In the genomic region with DNA sequence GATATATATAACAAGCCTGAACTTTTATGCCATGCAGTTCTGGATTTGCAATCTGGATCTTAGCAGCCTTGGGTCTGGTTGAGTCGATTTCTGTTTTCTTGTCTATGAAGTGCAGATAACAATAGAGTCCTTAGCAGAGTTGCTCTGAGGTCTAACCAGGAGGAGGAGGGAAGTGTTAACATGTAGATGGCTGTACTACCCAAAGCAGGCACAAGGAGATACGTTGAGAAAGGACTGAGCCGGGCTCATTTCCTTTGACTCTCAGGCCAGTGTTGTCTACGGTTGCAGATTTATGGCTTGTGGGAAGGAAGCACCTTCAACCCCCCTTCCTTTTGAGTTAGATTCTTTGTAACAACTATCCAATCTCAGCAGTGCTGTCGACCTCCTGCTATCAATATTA, we compare ENCODE assay signal across 7 mouse cellular contexts. TPM values are rescaled to one million over a fixed set of nuclear protein-coding genes. Genes with fewer than 3 reads are reported as not detected.
DNase-seq lines count a peak whose midpoint lies in the region; ATAC-seq lines count a peak whose summit lies in the region.

No protein-coding gene starts in this region.

- peak; percentile 78 for DNase-seq in 3T3-L1 (ENCODE audit: low read depth, low spot score)
- peak; percentile 24 to 41 for DNase-seq in B cell, adult 2 months
- no peak for DNase-seq in limb, embryonic 11.5 days (ENCODE audit: low spot score)
- no peak for DNase-seq in embryo, embryonic 11 days

- H3K4me2 ChIP-seq in embryonic facial prominence, embryonic 15.5 days (replicated peaks), result peak overlapping the region; percentile 76
- H3K4me2 ChIP-seq in limb, embryonic 11.5 days (ENCODE audit: low read depth, severe bottlenecking), result peak overlapping the region; percentile 74; the same call in 1 of the 2 replicates
- H3K4me2 ChIP-seq in neural tube, embryonic 13.5 days, result peak overlapping the region; percentile 87

- ATAC-seq in embryonic facial prominence, embryonic 15.5 days (ENCODE audit: insufficient number of reproducible peaks, low FRiP score, low TSS enrichment, low read depth), result no peak
- ATAC-seq in limb, embryonic 11.5 days (ENCODE audit: insufficient number of reproducible peaks, low FRiP score, low TSS enrichment, low read depth), result no peak
- ATAC-seq in neural tube, embryonic 13.5 days (ENCODE audit: low read depth), result no peak
- ATAC-seq in monocyte, adult 5-6 weeks (replicated peaks; ENCODE audit: insufficient number of reproducible peaks, low FRiP score, low TSS enrichment, poor library complexity, severe bottlenecking), result no peak

- H3K9ac ChIP-seq in embryonic facial prominence, embryonic 15.5 days, result no peak overlapping the region
- H3K9ac ChIP-seq in limb, embryonic 11.5 days (ENCODE audit: low read length), result no peak overlapping the region
- peak overlapping the region; percentile 99; the same call in 1 of the 2 replicates for H3K9ac ChIP-seq in neural tube, embryonic 13.5 days

- H3K4me3 ChIP-seq in embryonic facial prominence, embryonic 15.5 days (replicated peaks), result peak overlapping the region; percentile 100
- no peak overlapping the region for H3K4me3 ChIP-seq in limb, embryonic 11.5 days (ENCODE audit: low read depth, low read length)
- H3K4me3 ChIP-seq in neural tube, embryonic 13.5 days, result peak overlapping the region; percentile 99

- 64% methylated on average over 5 of the region's 5 CpGs for WGBS in embryonic facial prominence, embryonic 15.5 days
- WGBS in limb, embryonic 11.5 days, result 56% methylated on average over 5 of the region's 5 CpGs
- 32% methylated on average over 5 of the region's 5 CpGs for WGBS in neural tube, embryonic 13.5 days

- no peaks in the 10 kb centered on the region for H3K36me3 ChIP-seq in embryonic facial prominence, embryonic 15.5 days
- no peaks in the 10 kb centered on the region for H3K36me3 ChIP-seq in limb, embryonic 11.5 days (ENCODE audit: control insufficient read depth, insufficient read depth, low read length)
- H3K36me3 ChIP-seq in neural tube, embryonic 13.5 days, result no peaks in the 10 kb centered on the region

- peaks cover 27% of the 10 kb centered on the region for H3K4me1 ChIP-seq in embryonic facial prominence, embryonic 15.5 days
- peaks cover 7% of the 10 kb centered on the region for H3K4me1 ChIP-seq in limb, embryonic 11.5 days (ENCODE audit: control insufficient read depth, insufficient read depth, low read length)
- peaks cover 21% of the 10 kb centered on the region for H3K4me1 ChIP-seq in neural tube, embryonic 13.5 days (replicated peaks)

- no peaks in the 10 kb centered on the region for H3K27me3 ChIP-seq in embryonic facial prominence, embryonic 15.5 days
- no peaks in the 10 kb centered on the region for H3K27me3 ChIP-seq in limb, embryonic 11.5 days (ENCODE audit: control insufficient read depth, insufficient read depth, low read length)
- no peaks in the 10 kb centered on the region for H3K27me3 ChIP-seq in neural tube, embryonic 13.5 days

- H3K27ac ChIP-seq in embryonic facial prominence, embryonic 15.5 days (replicated peaks), result no peak overlapping the region
- H3K27ac ChIP-seq in limb, embryonic 11.5 days (replicated peaks; ENCODE audit: low read depth, low read length), result no peak overlapping the region
- H3K27ac ChIP-seq in neural tube, embryonic 13.5 days (replicated peaks), result no peak overlapping the region

- no peaks in the 10 kb centered on the region for H3K9me3 ChIP-seq in embryonic facial prominence, embryonic 15.5 days (replicated peaks)
- no peaks in the 10 kb centered on the region for H3K9me3 ChIP-seq in limb, embryonic 11.5 days (ENCODE audit: control insufficient read depth, low read length)
- no peaks in the 10 kb centered on the region for H3K9me3 ChIP-seq in neural tube, embryonic 13.5 days

RNA-seq across cellular contexts. Expression of a gene that starts 1.9 kb away (rescaled TPM):
- polyA plus RNA-seq in embryonic facial prominence, embryonic 15.5 days (2015; fragmentation: Nextera tagmentation; extraction: Ambion mirVana), result 76.4 and 83.7 TPM in 2 replicates
- polyA plus RNA-seq in limb, embryonic 11.5 days (2014; fragmentation: Nextera tagmentation; extraction: Ambion mirVana), result 72.2 and 73.1 TPM in 2 replicates
- polyA plus RNA-seq in neural tube, embryonic 13.5 days (2015; fragmentation: Nextera tagmentation; extraction: Ambion mirVana), result 104 and 119 TPM in 2 replicates
- total RNA-seq in monocyte, adult 5-6 weeks (2017), result 37.0 to 88.3 TPM (median 55.0 TPM) in 3 replicates

RNA-seq across cellular contexts. Expression of a gene that starts 43.6 kb away (rescaled TPM):
- 20.8 and 22.0 TPM in 2 replicates for polyA plus RNA-seq in embryonic facial prominence, embryonic 15.5 days (2015; fragmentation: Nextera tagmentation; extraction: Ambion mirVana)
- 22.9 and 27.6 TPM in 2 replicates for polyA plus RNA-seq in limb, embryonic 11.5 days (2014; fragmentation: Nextera tagmentation; extraction: Ambion mirVana)
- 7.3 and 8.1 TPM in 2 replicates for polyA plus RNA-seq in neural tube, embryonic 13.5 days (2015; fragmentation: Nextera tagmentation; extraction: Ambion mirVana)
- total RNA-seq in monocyte, adult 5-6 weeks (2017), result 80.8 to 102 TPM (median 99.0 TPM) in 3 replicates

Comparison
In these comparisons a context has a peak if more than half of its experiments do, and no peak if none do; other contexts are left out.
1. DNase-seq: peak in 3T3-L1 (single experiment) and B cell, adult 2 months (2 of 2); none in limb, embryonic 11.5 days (single experiment) and embryo, embryonic 11 days (single experiment).
2. Peak in every context shown above with its lines, with median percentiles within 50 percentile points of each other: H3K4me2 ChIP-seq.